Mouse (Mus musculus): ENCODE measurements around the gene Cul9. TPM values are rescaled to one million over a fixed set of nuclear protein-coding genes. Genes with fewer than 3 reads are reported as not detected.
"Not testable (repeated sequence)": the region's sequence is repeated elsewhere in the genome, so short reads cannot be mapped to it uniquely, and the experiment has no call there.

Cul9 gene
- polyA plus RNA-seq, 1 experiment from 2014 or later: 2.5 TPM

- no peak for DNase-seq (ENCODE audit: low spot score)
Measured at GRCm38 (mm10) chr17:46503847-46504638, 42.1 kb downstream of the Cul9 start.

DNA sequence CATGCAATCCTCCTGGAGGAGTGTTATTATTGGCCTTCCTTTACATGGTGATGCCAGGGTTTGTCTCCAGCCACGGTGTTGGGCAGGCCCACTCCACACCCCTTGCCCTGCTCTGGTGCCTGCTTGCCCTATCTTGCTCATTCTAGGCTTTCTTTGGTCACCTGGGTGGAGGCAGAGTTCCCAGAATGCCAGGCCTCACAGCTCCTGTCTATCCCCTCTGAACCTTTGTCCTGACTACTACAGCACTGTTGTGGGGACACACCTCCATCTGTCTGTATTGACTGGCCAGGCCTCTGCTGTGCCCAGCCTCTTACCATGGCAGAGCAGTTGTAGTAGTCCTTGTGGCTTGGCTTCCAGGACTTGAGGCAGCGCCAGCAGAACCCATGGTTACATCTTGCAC, 43.4 kb downstream of the Cul9 start:
- DNase-seq (ENCODE audit: low spot score): no peak

- no peak for DNase-seq (ENCODE audit: low spot score)
Measured at GRCm38 (mm10) chr17:46497956-46498355, 48.2 kb downstream of the Cul9 start.

DNA sequence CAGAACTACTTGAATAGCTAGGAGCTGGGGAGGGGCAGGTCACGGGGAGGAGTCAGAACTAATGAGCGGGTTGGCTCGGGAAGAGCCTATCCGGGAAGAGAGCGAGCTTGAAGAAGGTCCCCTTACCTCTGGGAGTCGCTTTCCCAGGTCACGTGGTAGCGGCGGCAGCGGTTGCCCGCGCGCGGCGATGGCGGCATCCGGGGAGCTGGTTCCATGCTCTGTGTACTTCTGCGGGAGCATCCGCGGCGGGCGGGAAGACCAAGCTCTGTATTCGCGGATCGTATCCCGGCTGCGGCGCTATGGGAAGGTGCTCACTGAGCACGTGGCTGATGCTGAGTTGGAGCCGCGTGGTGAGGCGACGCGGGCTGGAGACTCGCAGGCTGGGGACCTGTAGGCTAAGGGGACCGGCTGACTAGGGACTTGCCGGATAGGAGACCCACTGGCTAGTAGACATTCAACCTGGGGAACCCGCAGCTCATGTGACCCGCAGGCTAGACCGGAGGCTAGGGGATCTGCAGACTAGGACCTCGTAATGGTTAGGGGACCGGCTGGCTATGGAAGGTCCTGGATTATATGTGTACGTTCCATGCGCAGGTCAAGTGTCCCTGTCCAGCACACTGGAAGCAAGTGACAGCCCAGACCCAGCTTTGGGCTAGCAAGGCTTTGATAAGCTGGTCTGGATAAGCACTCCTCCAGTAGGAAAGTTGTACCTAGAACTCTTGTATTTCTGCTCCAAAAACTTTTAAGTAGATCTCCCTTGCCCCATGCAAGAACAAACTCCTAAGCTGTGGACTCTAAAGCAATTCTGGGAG, 49.4 kb downstream of the Cul9 start, which contains the start of gene Dnph1:
Gene Dnph1 (plus strand): TSS at position 89 of the 812 bp plus-strand sequence.
- peak; percentile 71 for DNase-seq (ENCODE audit: low spot score)

DNA sequence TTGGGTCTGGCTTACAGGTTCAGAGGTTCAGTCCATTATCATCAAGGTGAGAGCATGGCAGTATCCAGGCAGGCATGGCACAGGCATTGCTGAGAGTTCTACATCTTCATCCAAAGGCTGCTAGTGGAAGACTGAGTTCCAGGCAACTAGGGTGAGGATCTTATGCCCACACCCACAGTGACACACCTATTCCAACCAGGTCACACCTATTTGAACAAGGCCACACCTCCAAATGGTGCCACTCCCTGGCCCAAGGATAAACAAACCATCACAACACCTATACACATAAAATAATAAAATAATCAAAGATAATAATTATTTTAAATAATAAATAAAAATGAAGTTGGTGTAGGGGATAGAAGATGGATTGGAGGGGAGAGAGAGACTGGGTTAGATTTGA, 50.1 kb downstream of the Cul9 start:
- not testable (repeated sequence) for DNase-seq (ENCODE audit: low spot score)

GRCm38 (mm10) chr17:46495486-46495885, 50.7 kb downstream of the Cul9 start:
- DNase-seq (ENCODE audit: low spot score): no peak

- no peak for DNase-seq (ENCODE audit: low spot score)
Measured at GRCm38 (mm10) chr17:46487431-46487830, 58.8 kb downstream of the Cul9 start, which contains the start of gene Ttbk1. Gene Ttbk1, minus strand, starts transcription at chr17:46487675.

- DNase-seq (ENCODE audit: low spot score): no peak
Measured at GRCm38 (mm10) chr17:46486995-46487394, 59.2 kb downstream of the Cul9 start.

DNA sequence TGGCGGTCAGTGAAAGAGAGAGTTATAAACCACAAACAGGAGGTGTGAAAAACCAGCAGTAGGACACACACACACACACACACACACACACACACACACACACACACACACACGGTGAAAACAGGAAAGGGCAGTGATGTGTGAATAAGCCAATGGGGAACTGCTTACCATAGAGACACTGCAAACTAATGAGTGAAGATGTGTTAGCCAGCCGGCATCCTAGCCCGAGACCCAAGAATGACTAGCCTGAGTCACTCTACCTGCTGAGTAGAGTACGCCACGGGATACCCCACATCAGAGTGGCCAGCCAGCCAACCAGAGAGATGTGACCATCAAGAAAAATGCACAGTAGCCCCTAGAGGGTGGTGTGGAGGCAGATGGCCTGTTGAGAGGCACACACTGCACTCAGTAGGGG, 61.7 kb downstream of the Cul9 start:
- DNase-seq (ENCODE audit: low spot score): no peak

DNA sequence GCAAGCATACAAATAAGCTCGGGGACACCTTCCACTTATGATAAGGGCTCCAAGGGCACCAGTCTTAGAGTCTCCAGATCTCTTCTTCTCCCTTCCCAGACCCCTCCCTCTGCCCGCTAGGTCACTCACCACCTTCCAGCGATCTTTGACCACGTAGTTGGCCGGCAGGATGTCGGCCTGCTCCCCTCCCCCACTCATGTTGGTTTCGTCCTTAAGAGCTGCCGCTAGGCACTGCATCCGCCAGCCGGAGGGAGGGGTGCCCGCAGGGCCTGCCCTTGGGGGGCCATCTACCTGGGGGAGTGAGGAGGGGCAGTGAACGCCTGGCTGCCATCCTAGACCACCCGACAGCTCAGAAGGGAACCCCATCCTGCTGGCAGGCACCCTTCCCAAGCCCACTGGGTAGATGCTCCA, 62.2 kb downstream of the Cul9 start:
- no peak for DNase-seq (ENCODE audit: low spot score)

- DNase-seq (ENCODE audit: low spot score): no peak
Measured at GRCm38 (mm10) chr17:46483561-46484001, 62.6 kb downstream of the Cul9 start.

GRCm38 (mm10) chr17:46477286-46477685, 68.9 kb downstream of the Cul9 start:
- no peak for DNase-seq (ENCODE audit: low spot score)

- peak; percentile 59 for DNase-seq (ENCODE audit: low spot score)
Measured at GRCm38 (mm10) chr17:46476601-46477000, 69.6 kb downstream of the Cul9 start.

DNA sequence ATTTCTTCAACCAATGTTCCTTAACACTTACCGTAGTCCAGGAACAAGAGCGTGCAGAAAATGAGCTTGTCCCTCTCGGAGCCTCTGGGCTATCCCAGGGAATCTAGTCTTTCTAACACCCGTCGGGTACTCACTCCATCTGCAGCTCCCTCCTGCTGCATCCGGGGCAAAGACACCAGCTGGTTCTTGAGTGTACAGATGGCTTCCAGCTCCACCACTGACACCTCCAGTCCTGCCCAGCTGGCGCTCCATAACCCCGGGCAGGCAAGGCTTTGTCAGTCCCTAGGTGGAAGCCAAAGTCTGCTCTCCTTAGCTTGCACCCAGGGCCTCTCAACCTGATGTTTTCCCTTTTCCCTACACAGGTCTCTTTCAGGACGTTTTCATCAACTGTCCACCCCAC, 78.4 kb downstream of the Cul9 start:
- no peak for DNase-seq (ENCODE audit: low spot score)

GRCm38 (mm10) chr17:46462226-46462625, 84.0 kb downstream of the Cul9 start:
- DNase-seq (ENCODE audit: low spot score): no peak

DNA sequence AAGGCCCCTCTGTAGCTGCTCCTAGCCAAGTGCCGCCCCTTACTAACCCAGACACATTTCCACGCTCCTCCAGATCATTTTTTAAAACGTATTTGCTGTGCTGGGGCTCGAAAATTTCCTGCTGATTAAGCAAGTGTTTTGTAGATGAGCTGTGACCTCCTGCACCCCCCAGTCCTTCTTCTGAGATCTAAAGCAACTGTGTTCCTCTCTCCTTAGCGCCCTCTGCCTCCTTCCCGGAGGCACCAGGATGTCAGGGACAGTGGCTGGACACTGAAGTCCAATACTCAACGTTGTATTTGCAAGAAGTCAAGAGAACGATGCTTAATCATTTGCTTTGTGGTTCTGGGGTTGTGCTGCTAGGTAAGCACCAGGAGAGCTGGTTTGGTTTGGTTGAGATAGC, 84.8 kb downstream of the Cul9 start:
- no peak for DNase-seq (ENCODE audit: low spot score)

- DNase-seq (ENCODE audit: low spot score): no peak
Measured at GRCm38 (mm10) chr17:46460673-46461072, 85.5 kb downstream of the Cul9 start.

DNA sequence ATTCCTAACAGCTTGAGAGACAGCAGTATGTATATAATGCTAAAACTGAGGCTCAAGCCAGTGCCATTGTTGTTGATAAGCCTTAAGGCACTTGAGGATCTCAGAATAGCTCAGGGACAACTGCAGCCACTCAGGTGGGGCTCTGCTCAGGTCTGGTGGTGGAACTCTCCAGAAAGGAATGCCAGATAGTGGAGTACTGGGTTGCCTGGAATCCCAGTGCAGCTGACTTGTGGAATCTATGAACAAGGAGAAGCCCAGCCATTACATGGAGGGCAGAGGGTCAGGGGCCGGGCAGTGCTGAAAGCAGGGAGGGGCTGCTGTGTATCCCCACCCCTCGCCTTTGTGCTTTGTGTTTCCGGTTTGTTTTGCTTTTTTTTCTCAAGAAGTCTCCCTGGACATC, 87.7 kb downstream of the Cul9 start:
- DNase-seq (ENCODE audit: low spot score): no peak

- DNase-seq (ENCODE audit: low spot score): peak; percentile 53
Measured at GRCm38 (mm10) chr17:46457791-46458190, 88.4 kb downstream of the Cul9 start.

DNA sequence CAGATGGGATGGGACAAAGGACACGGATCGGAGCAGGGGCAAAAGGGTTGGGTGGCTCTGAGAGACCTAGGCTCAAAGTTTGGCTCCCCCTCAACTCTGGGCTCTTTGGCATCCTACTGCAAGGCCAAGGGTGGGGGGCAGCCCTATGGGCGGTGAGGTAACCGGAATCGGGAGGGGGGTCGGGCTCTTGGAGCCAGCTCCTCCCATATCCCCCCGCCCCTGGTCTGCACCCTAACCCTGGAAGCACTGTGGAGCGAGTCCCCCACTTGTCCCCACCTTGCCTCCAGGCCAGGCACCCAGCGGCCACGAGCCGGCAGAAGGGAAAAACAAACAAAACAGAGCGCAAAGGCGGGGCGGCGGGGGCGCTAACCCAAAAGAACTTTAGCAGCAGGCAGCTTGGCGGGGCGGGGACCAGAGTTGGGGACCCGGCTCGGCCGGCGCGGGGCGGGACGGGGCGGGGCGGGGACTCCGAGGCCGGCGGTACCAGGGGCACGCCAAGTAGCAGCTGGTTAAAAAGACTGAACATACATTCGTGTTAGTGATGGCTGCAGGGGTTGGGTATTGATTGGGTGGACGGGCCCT, 91.0 kb downstream of the Cul9 start:
- no peak for DNase-seq (ENCODE audit: low spot score)

GRCm38 (mm10) chr17:46454539-46454938, 91.6 kb downstream of the Cul9 start:
- DNase-seq (ENCODE audit: low spot score): no peak

- DNase-seq (ENCODE audit: low spot score): no peak
Measured at GRCm38 (mm10) chr17:46453970-46454411, 92.2 kb downstream of the Cul9 start.

Measured in thymus, postnatal 0 days (tissue).